ENCODE assay signal across 13 mouse cellular contexts in genomic region chr14:120952434-120952833, GRCm38 (mm10). TPM values are rescaled to one million over a fixed set of nuclear protein-coding genes. Genes with fewer than 3 reads are reported as not detected.
A peak's percentile ranks its signal among the peaks of the same experiment; 100 is the strongest.
DNase-seq lines count a peak whose midpoint lies in the region; ATAC-seq and TF ChIP-seq lines count a peak whose summit lies in the region.
"Had no signal": no experiment of that assay in that cellular context is flagged by ENCODE, and none has a peak within 500 bp of the region (broad histone marks: within the 10 kb centered on the region; RNA-seq: fewer than 3 reads in every experiment).

No protein-coding gene starts in this region.

- peak; percentile 37; the same call in 1 of the 2 replicates for TF ChIP-seq CTCF in gastrocnemius, adult 2 months (IDR thresholded peaks at IDR 0.05)
- TF ChIP-seq CTCF in lung, embryonic 14.5 days (IDR thresholded peaks at IDR 0.05; ENCODE audit: low read depth), result peak; percentile 51
- peak in 2 of 3 experiments; percentile 40 to 65; a peak in 4 of 6 replicates for TF ChIP-seq CTCF in MEL (IDR thresholded peaks at IDR 0.05 in 2 of 3, conservative IDR thresholded peaks at IDR 0.05 in 1 of 3; ENCODE audit: control insufficient read depth in 1 of 3, insufficient read depth in 1 of 3, low read depth in 2 of 3, low read length in 3 of 3, poor library complexity in 1 of 3, severe bottlenecking in 1 of 3)

- H3K9me3 ChIP-seq in lung, embryonic 14.5 days (ENCODE audit: low read depth, low read length), result no peaks in the 10 kb centered on the region; the same call in 1 of the 2 replicates
- H3K9me3 ChIP-seq in MEL (replicated peaks; ENCODE audit: insufficient read depth, low read length), result no peaks in the 10 kb centered on the region
- H3K9me3 ChIP-seq: forebrain, embryonic 15.5 days had no signal

- no peaks in the 10 kb centered on the region for H3K27me3 ChIP-seq in lung, embryonic 14.5 days (ENCODE audit: insufficient read depth, low read length)
- H3K27me3 ChIP-seq in MEL (ENCODE audit: control insufficient read depth in 1 of 2, insufficient read depth in 2 of 2, low read length in 2 of 2), result no peaks in the 10 kb centered on the region
- H3K27me3 ChIP-seq: forebrain, embryonic 15.5 days; heart, embryonic 12.5 days had no signal

- H3K4me2 ChIP-seq in lung, embryonic 14.5 days, result no peak overlapping the region
- H3K4me2 ChIP-seq: forebrain, embryonic 15.5 days; heart, embryonic 12.5 days had no signal

- peaks cover 21% of the 10 kb centered on the region for H3K36me3 ChIP-seq in lung, embryonic 14.5 days (ENCODE audit: insufficient read depth)
- peaks cover 0 to 2% of the 10 kb centered on the region in 2 experiments; a peak in 2 of 4 replicates for H3K36me3 ChIP-seq in MEL (ENCODE audit: control insufficient read depth in 1 of 2, insufficient read depth in 2 of 2, low read length in 2 of 2)

- no peak for TF ChIP-seq RAD21 in MEL (IDR thresholded peaks at IDR 0.05; ENCODE audit: low read depth, low read length)

- no peak overlapping the region for H3K9ac ChIP-seq in lung, embryonic 14.5 days
- H3K9ac ChIP-seq in MEL (ENCODE audit: control insufficient read depth, low read depth, low read length, poor library complexity, severe bottlenecking), result no peak overlapping the region
- H3K9ac ChIP-seq: forebrain, embryonic 15.5 days; heart, embryonic 12.5 days had no signal

- H3K27ac ChIP-seq in gastrocnemius, adult 2 months, result no peak overlapping the region
- no peak overlapping the region for H3K27ac ChIP-seq in lung, embryonic 14.5 days (ENCODE audit: low read depth)
- H3K27ac ChIP-seq in MEL (ENCODE audit: control insufficient read depth, low read depth, low read length), result no peak overlapping the region
- H3K27ac ChIP-seq: forebrain, embryonic 15.5 days had no signal

- H3K79me2 ChIP-seq in MEL (ENCODE audit: control insufficient read depth, insufficient read depth, low read length, poor library complexity), result no peaks in the 10 kb centered on the region

- intact Hi-C loops in gastrocnemius, adult 2 months (cut with DNase I), result no loop called here

- no peak for ATAC-seq in lung, embryonic 14.5 days (ENCODE audit: insufficient read depth)
- ATAC-seq: forebrain, embryonic 15.5 days; hindbrain, embryonic 16.5 days had no signal

- WGBS in lung, embryonic 14.5 days, result 42% methylated on average over 2 of the region's 2 CpGs

- no peak for DNase-seq in gastrocnemius, adult 2 months
- no peak for DNase-seq in gastrocnemius, postnatal 10 days
- no peak for DNase-seq in lung, embryonic 14.5 days
- no peak for DNase-seq in lung, postnatal 10 days
- DNase-seq in MEL (ENCODE audit: low read depth, low spot score), result peak; percentile 27
- peak; percentile 13 for DNase-seq in naive thymus-derived CD4-positive, alpha-beta T cell, adult 2 months (ENCODE audit: low read depth)
- DNase-seq in MN1 (ENCODE audit: low spot score), result no peak
- no peak for DNase-seq in urinary bladder, postnatal 36 days (ENCODE audit: low spot score in 2 of 2)
- DNase-seq: lung, postnatal 36 days; right cerebral cortex, postnatal 25 days had no signal

- TF ChIP-seq POLR2A in MEL (IDR thresholded peaks at IDR 0.05; ENCODE audit: control insufficient read depth in 1 of 2, insufficient read depth in 1 of 2, low read depth in 1 of 2, low read length in 2 of 2, poor library complexity in 1 of 2), result no peak

- H3K4me1 ChIP-seq in lung, embryonic 14.5 days (ENCODE audit: insufficient read depth), result 0 out of 2 replicates have a peak, but pooled peaks cover under 1% of the 10 kb centered on the region
- H3K4me1 ChIP-seq in MEL (ENCODE audit: control insufficient read depth in 1 of 2, insufficient read depth in 2 of 2, low read length in 2 of 2), result no peaks in the 10 kb centered on the region

- no peak for TF ChIP-seq EP300 in MEL (IDR thresholded peaks at IDR 0.05; ENCODE audit: low read depth in 1 of 2, low read length in 2 of 2)

- H3K4me3 ChIP-seq in gastrocnemius, adult 2 months, result no peak overlapping the region
- no peak overlapping the region for H3K4me3 ChIP-seq in lung, embryonic 14.5 days (ENCODE audit: low read depth, low read length)
- H3K4me3 ChIP-seq in MEL (ENCODE audit: control insufficient read depth in 1 of 2, insufficient read depth in 1 of 2, low read depth in 2 of 2, low read length in 2 of 2), result no peak overlapping the region
- H3K4me3 ChIP-seq: forebrain, embryonic 15.5 days; heart, embryonic 12.5 days had no signal

TF ChIP-seq in MEL, 35 proteins besides CTCF, POLR2A, EP300 and RAD21:
- TF ChIP-seq USF2 (IDR thresholded peaks at IDR 0.05; ENCODE audit: borderline replicate concordance in 1 of 2, insufficient read depth in 1 of 2, low read depth in 1 of 2, low read length in 2 of 2) (no peak), GABPA (IDR thresholded peaks at IDR 0.05; ENCODE audit: low read depth, low read length) (no peak), TAL1 (IDR thresholded peaks at IDR 0.05; ENCODE audit: low read length) (no peak), MYC (IDR thresholded peaks at IDR 0.05; ENCODE audit: low read depth, low read length) (no peak), SMC3 (IDR thresholded peaks at IDR 0.05; ENCODE audit: low read depth, low read length) (no peak), ELF1 (IDR thresholded peaks at IDR 0.05; ENCODE audit: low read depth, low read length) (no peak), CHD1 (IDR thresholded peaks at IDR 0.05; ENCODE audit: low read depth, low read length) (no peak), HCFC1 (IDR thresholded peaks at IDR 0.05; ENCODE audit: low read depth, low read length) (no peak), MAX (IDR thresholded peaks at IDR 0.05; ENCODE audit: low read length) (no peak), SIN3A (IDR thresholded peaks at IDR 0.05; ENCODE audit: low read length) (no peak), CHD2 (IDR thresholded peaks at IDR 0.05; ENCODE audit: low read length) (no peak), E2F4 (IDR thresholded peaks at IDR 0.05; ENCODE audit: borderline replicate concordance, low read depth, low read length) (no peak), ZNF384 (IDR thresholded peaks at IDR 0.05; ENCODE audit: low read depth, low read length) (no peak), MAFK (IDR thresholded peaks at IDR 0.05; ENCODE audit: borderline replicate concordance, low read depth, low read length) (no peak), NELFE (IDR thresholded peaks at IDR 0.05; ENCODE audit: low read depth, low read length) (no peak), ZKSCAN1 (IDR thresholded peaks at IDR 0.05; ENCODE audit: low read depth, low read length) (no peak), MAZ (IDR thresholded peaks at IDR 0.05; ENCODE audit: low read depth, low read length) (no peak), BHLHE40 (IDR thresholded peaks at IDR 0.05; ENCODE audit: borderline replicate concordance, low read depth, low read length) (no peak)

RNA-seq across cellular contexts. Expression of gene Ipo5, which starts 41.4 kb away (rescaled TPM):
- total RNA-seq in gastrocnemius, adult 2 months (2021), result 100 to 1,000 TPM; 111 to 122 TPM
- 100 to 1,000 TPM in 1 of 2 experiments, 10 to 100 TPM in 1; 98.2 to 101 TPM for total RNA-seq in gastrocnemius, postnatal 10 days (2021)
- polyA plus RNA-seq in lung, embryonic 14.5 days (2014; fragmentation: Nextera tagmentation; extraction: Ambion mirVana), result 131 and 132 TPM in 2 replicates
- total RNA-seq in MEL (2012; rRNA removed), result 157 and 171 TPM in 2 replicates
- polyA plus RNA-seq in MEL (2012; ENCODE audit: insufficient read depth in 1 of 2, insufficient read length in 2 of 2, low read depth in 1 of 2, low replicate concordance in 2 of 2, missing spikeins in 1 of 2), result 100 to 1,000 TPM in 1 of 2 experiments, 10 to 100 TPM in 1; 32.1 to 193 TPM

Comparison
In these comparisons a context has a peak if more than half of its experiments do, and no peak if none do; other contexts are left out.
1. DNase-seq: peak in MEL (single experiment) and naive thymus-derived CD4-positive, alpha-beta T cell, adult 2 months (single experiment); none in gastrocnemius, adult 2 months (single experiment), gastrocnemius, postnatal 10 days (single experiment), lung, embryonic 14.5 days (single experiment), lung, postnatal 10 days (single experiment), MN1 (single experiment) and urinary bladder, postnatal 36 days (0 of 2).
2. Peak in every context shown above with its lines, with median percentiles within 50 percentile points of each other: CTCF ChIP-seq.